Mouse (Mus musculus) kidney, adult 11 months (tissue): ENCODE data around the gene Col23a1.
A peak's percentile ranks its signal among the peaks of the same experiment; 100 is the strongest.

ENCODE experiments used
- DNase-seq: peaks from one replicate; pipeline ENCODE4 v3.0.0; 2022

Col23a1 gene

DNA sequence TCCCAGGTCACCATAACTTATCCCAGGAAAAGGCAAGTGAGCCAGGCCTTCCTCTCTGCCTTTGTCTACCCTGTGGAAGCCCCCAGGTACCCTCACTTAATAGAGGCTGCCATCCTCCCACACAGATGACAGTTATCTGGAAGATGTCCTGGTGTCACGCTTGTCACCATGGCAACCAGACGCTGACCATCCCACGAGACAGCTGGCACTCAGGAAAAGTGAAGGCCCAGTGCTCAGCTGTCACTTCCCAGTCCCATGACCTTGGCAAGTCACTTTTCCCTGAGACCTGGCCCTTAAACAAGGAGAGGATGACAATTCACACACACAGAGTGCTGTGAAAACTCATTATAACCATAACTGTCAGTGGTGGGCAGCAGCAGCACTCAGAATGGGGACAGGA is 262.4 kb downstream of the Col23a1 start:
- DNase-seq = no peak

GRCm38 (mm10) chr11:51554590-51554989 is 264.9 kb downstream of the Col23a1 start:
- no peak for DNase-seq

DNA sequence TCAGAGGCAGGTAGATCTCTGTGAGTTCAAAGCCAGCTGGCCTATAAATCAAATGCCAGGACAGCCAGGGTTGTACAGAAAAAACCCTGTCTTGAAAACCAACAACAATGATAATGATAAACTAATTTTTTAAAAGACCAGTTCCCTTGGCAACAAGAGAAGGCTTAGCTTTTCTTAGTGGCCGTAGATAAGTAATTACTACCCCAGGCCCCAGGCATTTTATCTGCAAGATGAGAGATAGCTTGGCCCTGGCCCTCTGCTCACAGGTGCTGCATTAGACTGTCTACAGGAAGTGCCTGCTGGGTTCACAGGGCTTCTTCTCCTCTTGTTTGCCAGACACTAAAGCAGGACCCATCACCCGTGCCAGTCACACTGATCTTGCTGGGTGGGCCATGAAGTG is 265.3 kb downstream of the Col23a1 start:
- DNase-seq = no peak

DNA sequence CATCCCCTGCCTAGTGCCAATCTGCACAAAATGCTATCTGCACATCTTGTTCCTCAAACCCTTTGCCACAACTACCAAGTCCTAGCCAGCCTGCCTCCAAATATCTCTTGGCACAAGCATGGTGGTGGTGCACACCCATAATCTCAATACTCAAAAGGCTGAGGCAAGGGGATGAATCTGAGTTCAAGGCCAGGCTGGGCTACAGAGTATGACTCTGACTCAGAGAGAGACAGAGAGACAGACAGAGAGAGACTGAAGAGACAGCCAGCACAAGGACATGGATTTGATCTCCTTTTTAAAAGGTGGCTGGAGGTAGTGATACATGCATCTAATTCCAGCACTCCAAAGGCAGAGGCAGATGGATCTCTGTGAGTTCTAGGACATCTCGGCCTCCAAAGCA is 273.6 kb downstream of the Col23a1 start:
- DNase-seq = no peak

DNA sequence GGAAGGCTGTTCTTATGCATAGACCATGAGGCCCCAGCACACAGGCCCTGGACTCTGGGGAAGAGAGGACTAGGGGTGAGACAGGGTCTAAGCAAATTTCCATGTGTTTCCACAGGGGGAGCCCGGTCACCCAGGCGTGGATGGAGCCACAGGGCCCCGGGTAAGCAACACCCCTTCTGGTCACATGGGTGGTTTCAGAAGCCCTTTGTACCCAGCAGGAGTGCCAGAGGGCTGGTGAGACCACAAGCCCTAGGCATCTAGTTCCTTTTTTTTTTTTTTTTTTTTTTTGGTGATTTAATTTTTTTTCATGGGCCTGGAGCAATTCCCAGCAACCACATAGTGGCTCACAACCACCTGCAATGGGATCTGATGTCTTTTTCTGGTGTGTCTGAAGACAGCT is 275.3 kb downstream of the Col23a1 start:
- DNase-seq = peak; percentile 69

- no peak for DNase-seq
Measured at GRCm38 (mm10) chr11:51565951-51566350, 276.2 kb downstream of the Col23a1 start.

- no peak for DNase-seq
Measured at GRCm38 (mm10) chr11:51568801-51569200, 279.1 kb downstream of the Col23a1 start.

GRCm38 (mm10) chr11:51576454-51576853 is 286.7 kb downstream of the Col23a1 start:
- DNase-seq = no peak

GRCm38 (mm10) chr11:51577587-51577986 is 287.9 kb downstream of the Col23a1 start:
- no peak for DNase-seq

DNA sequence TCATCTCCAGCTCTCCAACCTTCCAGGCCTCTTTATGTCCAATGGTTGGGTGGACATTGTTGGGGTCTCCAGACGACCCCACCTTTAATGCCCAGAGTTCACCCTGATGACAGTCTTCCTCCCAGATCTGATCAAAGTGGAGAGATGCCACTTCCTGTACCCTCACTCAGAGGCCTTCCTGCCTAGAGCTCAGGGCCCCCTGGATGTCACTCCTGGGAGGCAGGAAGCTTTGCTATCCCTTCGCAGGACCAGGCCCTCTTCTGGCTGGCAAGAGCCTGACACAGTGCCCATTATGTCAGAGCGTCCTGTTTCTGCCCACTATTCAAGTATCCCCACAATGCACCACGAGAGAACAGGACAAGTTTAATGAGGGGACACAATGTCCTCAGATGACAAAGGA is 289.3 kb downstream of the Col23a1 start:
- DNase-seq = no peak

- peak; percentile 73 for DNase-seq
Measured at GRCm38 (mm10) chr11:51582713-51583112, 293.0 kb downstream of the Col23a1 start.

GRCm38 (mm10) chr11:51584057-51584430 is 294.3 kb downstream of the Col23a1 start:
- DNase-seq = no peak

DNA sequence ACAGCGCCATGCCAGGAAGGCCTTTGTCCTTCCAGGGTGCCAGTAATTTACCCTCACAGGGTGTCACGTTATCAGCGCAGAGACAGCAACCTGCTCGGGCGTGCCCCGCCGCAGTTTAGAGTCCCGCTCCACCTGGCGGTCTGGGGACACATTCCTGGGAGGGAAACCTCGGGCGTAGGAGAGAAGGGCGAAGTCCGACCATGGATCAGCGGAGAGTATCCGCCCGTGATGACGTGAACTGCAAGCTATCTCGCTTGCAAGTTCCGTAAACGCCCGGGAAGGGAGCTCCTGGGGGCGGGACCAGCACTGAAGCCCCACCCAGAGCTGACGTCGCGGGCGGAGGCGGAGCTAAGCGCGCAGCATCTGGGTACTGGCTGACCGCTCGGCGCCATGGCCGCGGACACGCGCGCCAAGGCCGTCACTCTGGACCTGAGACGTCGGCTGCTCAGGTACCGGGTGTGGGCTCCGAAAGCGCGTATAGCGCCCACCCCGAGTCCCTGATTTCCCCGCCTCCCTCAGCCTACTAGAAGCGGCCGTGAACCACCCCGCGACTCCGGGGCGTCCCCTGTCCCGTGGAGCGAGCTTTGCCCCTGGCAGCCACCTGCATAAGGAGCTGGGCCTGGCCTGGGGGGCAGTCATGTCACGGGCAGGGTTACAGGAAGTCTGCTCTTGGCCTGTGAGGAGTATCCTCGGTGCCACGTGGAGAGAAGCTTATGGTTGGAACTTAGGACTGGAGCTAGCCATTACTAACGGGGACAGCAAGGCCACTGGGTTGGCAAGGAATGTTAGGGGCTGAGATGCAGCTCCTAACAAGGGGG is 294.9 kb downstream of the Col23a1 start, which contains the start of gene Phykpl:
Gene Phykpl, plus strand, starts transcription at position 327 of the 818 bp plus-strand sequence.
- DNase-seq = peak; percentile 99

GRCm38 (mm10) chr11:51585608-51586252 is 296.0 kb downstream of the Col23a1 start:
- peak; percentile 33 for DNase-seq

DNA sequence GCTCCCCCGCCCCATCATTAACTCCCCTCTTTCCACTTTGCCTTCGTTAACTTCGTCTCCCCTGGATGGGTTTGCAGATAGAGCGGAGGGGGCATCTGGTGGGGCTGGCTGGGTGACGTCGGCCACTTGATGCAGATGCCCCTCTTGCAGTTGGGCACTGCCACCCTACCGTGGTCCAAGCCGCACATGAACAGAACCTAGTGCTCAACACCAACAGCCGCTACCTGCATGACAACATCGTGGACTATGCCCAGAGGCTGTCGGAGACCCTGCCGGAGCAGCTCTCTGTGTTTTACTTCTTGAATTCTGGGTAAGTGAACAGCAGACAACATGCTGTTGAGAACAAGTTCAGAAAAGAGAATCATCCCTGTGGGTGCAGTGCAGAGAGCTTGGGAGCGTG is 296.7 kb downstream of the Col23a1 start:
- no peak for DNase-seq

- DNase-seq = no peak
Measured at GRCm38 (mm10) chr11:51587059-51587458, 297.3 kb downstream of the Col23a1 start.

- no peak for DNase-seq
Measured at GRCm38 (mm10) chr11:51588833-51589232, 299.1 kb downstream of the Col23a1 start.

DNA sequence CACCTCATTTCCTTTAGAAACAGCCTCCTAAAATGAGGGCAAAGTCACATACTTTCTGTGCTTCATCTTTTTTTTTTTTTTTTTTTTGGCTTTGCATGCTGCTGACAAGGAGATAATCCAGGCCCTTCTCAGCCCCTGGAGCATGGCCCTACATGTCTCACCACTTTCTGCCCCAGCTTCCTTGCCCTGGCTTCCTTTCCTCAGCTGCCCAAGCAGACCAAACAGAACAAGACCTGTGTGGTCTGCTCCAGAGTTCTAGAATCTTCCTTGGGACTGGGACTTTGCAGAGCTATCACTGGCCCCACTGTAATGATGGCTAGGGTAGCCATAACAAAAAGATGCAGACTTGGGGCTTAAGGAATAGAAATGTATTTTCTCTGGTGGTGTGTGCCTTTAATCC is 300.3 kb downstream of the Col23a1 start:
- no peak for DNase-seq

DNA sequence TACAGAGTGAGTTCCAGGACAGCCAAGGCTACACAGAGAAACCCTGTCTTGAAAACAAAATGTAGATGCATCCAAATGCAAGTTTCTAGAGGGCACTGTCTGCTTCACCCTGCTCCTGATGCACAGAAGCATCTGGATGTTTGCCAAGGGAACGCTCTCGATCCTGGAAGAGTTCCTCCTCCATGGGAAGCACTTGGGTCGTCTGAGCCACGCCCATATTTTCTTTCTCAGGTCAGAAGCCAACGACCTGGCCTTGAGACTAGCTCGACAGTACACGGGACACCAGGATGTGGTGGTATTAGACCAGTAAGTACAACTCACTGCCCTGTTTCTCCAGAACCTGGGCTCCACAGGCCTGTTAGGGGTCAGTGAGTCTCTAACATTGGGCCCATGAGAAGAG is 301.4 kb downstream of the Col23a1 start:
- no peak for DNase-seq

GRCm38 (mm10) chr11:51591915-51592314 is 302.2 kb downstream of the Col23a1 start:
- DNase-seq = no peak

GRCm38 (mm10) chr11:51593368-51593767 is 303.6 kb downstream of the Col23a1 start:
- no peak for DNase-seq

DNA sequence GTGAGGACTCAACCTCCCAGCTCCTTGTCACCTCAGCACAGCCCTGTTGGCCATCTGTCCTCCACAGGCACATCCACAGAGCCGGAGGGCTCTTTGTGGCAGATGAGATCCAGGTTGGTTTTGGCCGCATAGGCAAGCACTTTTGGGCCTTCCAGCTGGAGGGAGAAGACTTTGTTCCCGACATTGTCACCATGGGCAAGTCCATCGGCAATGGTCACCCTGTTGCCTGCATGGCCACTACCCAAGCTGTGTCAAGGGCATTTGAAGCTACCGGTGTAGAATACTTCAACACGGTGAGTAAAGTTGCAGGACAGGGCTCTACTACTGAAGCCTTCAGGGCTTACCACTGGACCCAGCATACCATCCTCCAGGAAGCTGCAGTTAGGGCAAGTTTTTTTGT is 304.1 kb downstream of the Col23a1 start:
- no peak for DNase-seq

DNA sequence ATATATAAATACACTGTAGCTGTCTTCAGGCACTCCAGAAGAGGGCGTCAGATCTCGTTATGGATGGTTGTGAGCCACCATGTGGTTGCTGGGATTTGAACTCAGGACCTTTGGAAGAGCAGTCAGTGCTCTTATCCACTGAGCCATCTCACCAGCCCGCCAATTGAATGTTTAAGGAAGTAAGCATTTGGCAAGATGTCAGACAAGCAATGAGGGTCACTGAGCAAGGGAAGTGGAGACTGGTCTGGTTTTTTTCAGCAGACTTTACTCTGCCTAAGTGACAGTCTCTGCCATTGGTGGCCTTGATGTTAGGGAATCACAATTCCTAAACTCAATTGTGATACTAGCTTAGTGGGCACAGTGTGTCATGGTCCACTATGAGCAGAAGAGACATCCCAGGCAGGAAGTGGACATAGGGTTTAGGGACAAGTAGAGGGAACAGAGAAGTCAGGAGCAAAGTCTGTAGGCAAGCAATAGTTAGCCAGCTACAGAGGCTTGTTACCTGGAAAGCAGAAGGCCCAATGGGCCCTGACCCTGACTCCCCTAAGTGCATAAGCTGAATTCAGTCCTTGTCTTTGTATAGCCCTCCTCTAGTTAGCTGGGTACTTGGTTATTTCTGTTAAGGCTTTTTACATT is 305.1 kb downstream of the Col23a1 start:
- DNase-seq = no peak
